Mouse (Mus musculus): ENCODE results near the gene Matn3. TPM values are rescaled to one million over a fixed set of nuclear protein-coding genes. Genes with fewer than 3 reads are reported as not detected.
"Not testable (repeated sequence)": the region's sequence is repeated elsewhere in the genome, so short reads cannot be mapped to it uniquely, and the experiment has no call there.

Matn3 gene
- polyA plus RNA-seq, 1 experiment from 2014 or later: 0.27 TPM

DNA sequence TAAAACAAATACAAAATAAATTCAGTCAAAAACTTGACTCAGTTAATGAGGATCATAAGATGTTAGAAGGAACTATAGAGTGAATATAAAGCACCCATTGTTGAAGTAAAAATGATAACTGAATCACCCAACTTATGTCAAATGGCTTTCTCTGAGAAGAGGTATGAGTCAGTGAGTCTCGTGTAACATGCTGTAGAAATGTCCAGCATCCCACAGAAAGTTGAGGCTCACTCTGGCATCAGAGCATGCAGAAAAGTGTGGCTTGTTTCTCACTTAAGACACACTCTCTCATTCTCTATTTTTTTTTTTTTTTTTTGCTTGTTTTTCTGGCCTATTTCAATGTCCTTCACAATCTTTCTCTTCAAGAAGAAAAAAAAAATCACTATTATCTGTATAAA is 26.7 kb upstream of the Matn3 start:
- H3K27ac ChIP-seq: peak overlapping the region; percentile 99
- peak overlapping the region; percentile 54 for H3K4me2 ChIP-seq
- H3K4me3 ChIP-seq (replicated peaks): peak overlapping the region; percentile 76
- H3K4me1 ChIP-seq: peaks cover 37% of the 10 kb centered on the region
- H3K36me3 ChIP-seq: peaks cover 10% of the 10 kb centered on the region; the same call in 1 of the 2 replicates
- no peaks in the 10 kb centered on the region for H3K9me3 ChIP-seq (replicated peaks)
- 11% methylated on average over 1 of the region's 1 CpGs for WGBS
- no peak for ATAC-seq (replicated peaks; ENCODE audit: low FRiP score)
- no peaks in the 10 kb centered on the region for H3K27me3 ChIP-seq
- peak overlapping the region; percentile 86 for H3K9ac ChIP-seq

DNA sequence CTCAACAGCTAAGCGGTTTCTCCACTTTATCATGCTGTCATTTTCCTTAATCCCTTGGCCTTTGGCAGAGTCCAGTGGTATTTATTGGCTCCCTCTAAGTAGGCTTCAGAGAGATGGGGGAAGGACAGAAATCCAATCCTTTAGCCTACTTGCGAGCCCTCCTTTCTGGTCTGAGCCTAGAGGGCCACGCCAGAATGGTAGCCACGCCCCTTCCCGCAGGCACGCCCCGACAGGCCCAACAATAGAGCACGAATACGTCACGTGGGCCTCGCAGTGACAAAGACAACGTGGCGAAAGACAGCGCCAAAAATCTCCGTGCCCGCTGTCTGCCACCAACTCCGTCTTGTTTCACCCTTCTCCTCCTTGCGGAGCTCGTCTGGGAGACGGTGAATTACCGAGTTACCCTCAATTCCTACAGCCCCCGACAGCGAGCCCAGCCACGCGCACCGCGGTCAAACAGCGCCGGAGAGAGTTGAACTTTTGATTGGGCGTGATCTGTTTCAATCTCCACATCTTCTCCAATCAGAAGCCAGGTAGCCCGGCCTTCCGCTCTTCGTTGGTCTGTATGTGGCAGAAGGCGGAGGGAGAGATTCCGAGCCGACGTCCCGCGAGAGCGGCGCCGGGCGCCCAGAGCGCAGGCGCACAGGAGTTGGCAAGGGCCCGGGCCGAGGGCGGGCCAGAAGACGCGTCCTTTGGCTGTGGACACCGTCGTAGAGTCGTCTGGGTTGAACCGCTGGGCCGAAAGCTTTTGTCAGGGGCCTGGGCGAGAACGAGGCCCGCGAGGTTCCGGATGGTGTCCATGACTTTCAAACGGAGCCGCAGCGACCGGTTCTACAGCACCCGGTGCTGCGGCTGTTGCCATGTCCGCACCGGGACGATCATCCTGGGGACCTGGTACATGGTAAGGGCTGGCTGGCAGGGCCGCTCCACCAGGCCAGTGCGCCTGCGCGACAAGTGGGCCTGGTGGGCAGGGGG is 26.0 kb upstream of the Matn3 start, which contains the start of gene Laptm4a:
TSS of gene Laptm4a (plus strand) at position 271 of the 975 bp plus-strand sequence.
- WGBS: under 1% methylated on average over 73 of the region's 73 CpGs
- ATAC-seq (replicated peaks; ENCODE audit: low FRiP score): peak; percentile 99

DNA sequence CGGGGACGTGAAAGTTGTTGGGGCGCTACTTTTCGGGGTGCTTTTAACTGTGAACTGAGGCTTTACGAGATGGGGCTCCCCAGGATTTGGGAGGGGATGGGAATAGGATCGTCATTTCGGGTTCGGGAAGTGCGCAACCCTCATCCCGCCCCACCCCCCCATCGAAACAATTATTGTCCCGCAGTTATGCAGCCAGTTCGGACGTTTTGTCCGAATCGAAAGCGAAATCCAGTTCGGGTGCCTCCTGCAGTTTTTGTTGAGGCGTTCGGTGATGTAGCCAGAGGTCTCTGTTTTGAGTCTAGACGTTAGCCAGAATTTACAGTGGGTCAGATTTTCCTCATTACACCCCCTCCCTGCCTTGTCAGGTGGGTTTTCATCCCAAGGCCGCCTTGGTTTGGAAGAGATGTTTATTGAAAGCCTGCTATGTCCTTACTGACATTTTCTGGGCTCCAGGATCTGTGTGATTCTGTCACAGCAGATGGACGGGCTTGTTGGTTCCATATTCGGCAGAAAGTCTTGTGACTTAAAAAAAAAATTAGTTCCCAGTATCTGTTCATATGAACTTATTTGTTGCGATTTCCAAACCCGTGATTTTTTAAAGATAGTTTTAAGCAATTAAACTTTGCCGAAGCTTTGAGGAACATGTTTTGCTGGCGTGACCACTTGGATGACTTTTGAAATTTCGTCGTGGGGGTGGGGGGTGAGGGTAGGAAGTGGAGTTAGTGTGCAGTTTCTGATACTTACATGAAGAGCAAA is 25.2 kb upstream of the Matn3 start:
- Histone ChIP-seq H3K36me3 (peaks cover 14% of the 10 kb centered on the region; the same call in 1 of the 2 replicates), H3K27ac (peak overlapping the region; percentile 99), H3K4me2 (peak overlapping the region; percentile 69), H3K9ac (peak overlapping the region; percentile 86), H3K27me3 (no peaks in the 10 kb centered on the region), H3K9me3 (replicated peaks) (no peaks in the 10 kb centered on the region), H3K4me3 (replicated peaks) (peak overlapping the region; percentile 76), H3K4me1 (peaks cover 40% of the 10 kb centered on the region)
- no peak for ATAC-seq (replicated peaks; ENCODE audit: low FRiP score)
- 1% methylated on average over 30 of the region's 30 CpGs for WGBS

More for the DNA sequence above, 26.0 kb upstream of the Matn3 start, which contains the start of gene Laptm4a:
- peak within 1 kb of the TSS; percentile 99 for H3K27ac ChIP-seq
- H3K9ac ChIP-seq: peak within 1 kb of the TSS; percentile 86
- peak within 1 kb of the TSS; percentile 69 for H3K4me2 ChIP-seq
- H3K9me3 ChIP-seq (replicated peaks): no peaks in the 10 kb centered on the region
- H3K4me1 ChIP-seq: peaks cover 35% of the 10 kb centered on the region
- H3K36me3 ChIP-seq: peaks cover 14% of the 10 kb centered on the region; the same call in 1 of the 2 replicates
- peak within 1 kb of the TSS; percentile 76 for H3K4me3 ChIP-seq (replicated peaks)
- H3K27me3 ChIP-seq: no peaks in the 10 kb centered on the region

GRCm38 (mm10) chr12:8923125-8923410 is 24.7 kb upstream of the Matn3 start:
- Histone ChIP-seq H3K9ac (peak overlapping the region; percentile 86), H3K9me3 (replicated peaks) (no peaks in the 10 kb centered on the region), H3K27ac (0 out of 2 replicates have a peak overlapping the region, but pooled peaks have one; percentile 99), H3K4me2 (peak overlapping the region; percentile 69), H3K4me1 (peaks cover 45% of the 10 kb centered on the region), H3K4me3 (replicated peaks) (peak overlapping the region; percentile 76), H3K36me3 (peaks cover 14% of the 10 kb centered on the region; the same call in 1 of the 2 replicates), H3K27me3 (no peaks in the 10 kb centered on the region)
- no peak for ATAC-seq (replicated peaks; ENCODE audit: low FRiP score)
- WGBS: 24% methylated on average over 5 of the region's 5 CpGs

DNA sequence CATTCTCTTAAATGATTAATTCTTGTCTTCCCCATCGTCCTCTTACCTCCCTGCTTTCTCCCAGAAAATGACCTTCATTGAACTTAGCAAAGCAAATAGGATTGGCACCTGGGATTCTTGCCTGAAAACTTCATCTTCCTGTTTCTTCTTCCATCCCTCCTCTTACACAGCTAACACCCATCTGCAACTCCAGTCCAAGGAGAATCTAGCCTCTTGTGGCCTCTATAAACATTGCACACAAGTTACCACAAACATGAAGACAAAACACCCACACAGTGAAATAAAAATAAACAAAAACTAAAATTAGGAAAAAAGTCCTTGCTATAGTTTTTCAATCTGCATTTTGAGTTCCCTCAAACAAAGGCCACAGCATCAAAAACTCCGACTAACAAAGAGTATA is 24.1 kb upstream of the Matn3 start:
- ATAC-seq (replicated peaks; ENCODE audit: low FRiP score): no peak
- 38% methylated on average over 2 of the region's 2 CpGs for WGBS
- H3K9me3 ChIP-seq (replicated peaks): no peaks in the 10 kb centered on the region
- peaks cover 14% of the 10 kb centered on the region; the same call in 1 of the 2 replicates for H3K36me3 ChIP-seq
- peak overlapping the region; percentile 76 for H3K4me3 ChIP-seq (replicated peaks)
- no peaks in the 10 kb centered on the region for H3K27me3 ChIP-seq
- H3K27ac ChIP-seq: no peak overlapping the region
- H3K4me1 ChIP-seq: peaks cover 48% of the 10 kb centered on the region
- peak overlapping the region; percentile 86 for H3K9ac ChIP-seq
- peak overlapping the region; percentile 69 for H3K4me2 ChIP-seq

- Histone ChIP-seq H3K4me2 (no peak overlapping the region), H3K4me3 (replicated peaks) (no peak overlapping the region), H3K27ac (no peak overlapping the region), H3K9ac (no peak overlapping the region), H3K27me3 (no peaks in the 10 kb centered on the region), H3K9me3 (replicated peaks) (no peaks in the 10 kb centered on the region), H3K4me1 (peaks cover 59% of the 10 kb centered on the region), H3K36me3 (peaks cover 27% of the 10 kb centered on the region)
- no peak for ATAC-seq (replicated peaks; ENCODE audit: low FRiP score)
- WGBS: 91% methylated on average over 3 of the region's 3 CpGs
Measured at GRCm38 (mm10) chr12:8927652-8928051, 20.1 kb upstream of the Matn3 start.

- ATAC-seq (replicated peaks; ENCODE audit: low FRiP score): no peak
- H3K9ac ChIP-seq: no peak overlapping the region
- no peak overlapping the region for H3K4me2 ChIP-seq
- peaks cover 34% of the 10 kb centered on the region for H3K36me3 ChIP-seq
- peaks cover 53% of the 10 kb centered on the region for H3K4me1 ChIP-seq
- H3K27ac ChIP-seq: no peak overlapping the region
- H3K27me3 ChIP-seq: no peaks in the 10 kb centered on the region
- WGBS: 82% methylated on average over 4 of the region's 4 CpGs
- no peak overlapping the region for H3K4me3 ChIP-seq (replicated peaks)
- H3K9me3 ChIP-seq (replicated peaks): no peaks in the 10 kb centered on the region
Measured at GRCm38 (mm10) chr12:8928766-8929165, 19.0 kb upstream of the Matn3 start.

DNA sequence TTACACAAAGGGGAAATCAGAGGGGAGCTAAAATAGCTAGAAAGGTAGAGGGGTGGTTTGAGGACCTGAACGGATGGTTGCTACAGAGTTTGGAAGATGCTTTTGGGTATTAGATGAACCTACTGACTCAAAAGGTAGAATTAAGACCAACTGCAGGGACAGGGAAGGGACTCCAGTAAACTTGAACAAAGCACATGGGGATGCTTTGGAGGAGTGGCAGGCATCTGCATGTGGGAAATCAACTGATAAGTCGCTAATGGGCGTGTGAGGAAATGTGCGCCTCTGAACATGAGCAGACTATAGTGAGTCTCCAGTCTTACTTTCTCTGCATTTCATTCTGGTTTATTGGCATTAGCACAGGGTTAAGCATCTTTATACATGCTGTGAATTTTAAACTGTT is 16.6 kb upstream of the Matn3 start:
- Histone ChIP-seq H3K9me3 (replicated peaks) (no peaks in the 10 kb centered on the region), H3K4me3 (replicated peaks) (no peak overlapping the region), H3K4me2 (no peak overlapping the region), H3K9ac (no peak overlapping the region), H3K27me3 (no peaks in the 10 kb centered on the region), H3K36me3 (peaks cover 42% of the 10 kb centered on the region), H3K4me1 (peaks cover 54% of the 10 kb centered on the region), H3K27ac (no peak overlapping the region)
- WGBS: 87% methylated on average over 4 of the region's 4 CpGs
- no peak for ATAC-seq (replicated peaks; ENCODE audit: low FRiP score)

DNA sequence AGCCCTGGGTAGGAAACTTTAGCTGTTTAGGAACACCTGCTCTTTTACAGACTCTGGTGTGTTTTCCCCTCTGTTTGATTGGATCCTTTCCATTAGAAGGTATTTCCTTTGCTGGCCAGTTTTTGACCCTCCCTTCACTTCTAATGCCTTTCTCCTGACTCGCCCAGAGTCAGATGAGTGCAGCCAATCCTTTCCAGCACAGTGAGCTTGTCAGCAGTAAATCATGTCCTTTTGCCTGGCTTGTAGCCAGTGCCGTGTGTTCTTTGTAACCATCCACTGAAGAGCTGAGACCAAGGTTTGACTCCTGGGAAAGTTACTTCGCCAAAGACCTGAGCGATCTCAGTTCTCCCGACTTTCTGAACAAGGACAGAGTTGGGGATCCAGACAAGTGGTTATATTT is 12.4 kb upstream of the Matn3 start:
- Histone ChIP-seq H3K4me2 (no peak overlapping the region), H3K9ac (no peak overlapping the region), H3K27ac (peak overlapping the region; percentile 19; the same call in 1 of the 2 replicates), H3K27me3 (no peaks in the 10 kb centered on the region), H3K4me3 (replicated peaks) (no peak overlapping the region), H3K36me3 (peaks cover 75% of the 10 kb centered on the region), H3K9me3 (replicated peaks) (no peaks in the 10 kb centered on the region), H3K4me1 (peaks cover 24% of the 10 kb centered on the region)
- 36% methylated on average over 5 of the region's 5 CpGs for WGBS
- ATAC-seq (replicated peaks; ENCODE audit: low FRiP score): peak; percentile 90

- Histone ChIP-seq H3K4me1 (peaks cover 21% of the 10 kb centered on the region), H3K36me3 (peaks cover 73% of the 10 kb centered on the region)
- H3K27ac ChIP-seq; H3K27me3 ChIP-seq; ATAC-seq (replicated peaks; ENCODE audit: low FRiP score); H3K4me3 ChIP-seq (replicated peaks); H3K4me2 ChIP-seq; H3K9ac ChIP-seq; H3K9me3 ChIP-seq (replicated peaks): not testable (repeated sequence)
- WGBS: 76% methylated on average over 4 of the region's 4 CpGs
Measured at GRCm38 (mm10) chr12:8936210-8936609, 11.5 kb upstream of the Matn3 start.

GRCm38 (mm10) chr12:8939490-8939889 is 8.2 kb upstream of the Matn3 start:
- no peak for ATAC-seq (replicated peaks; ENCODE audit: low FRiP score)
- Histone ChIP-seq H3K27ac (no peak overlapping the region), H3K36me3 (peaks cover 52% of the 10 kb centered on the region), H3K4me1 (peaks cover 11% of the 10 kb centered on the region; the same call in 1 of the 2 replicates), H3K27me3 (no peaks in the 10 kb centered on the region), H3K9me3 (replicated peaks) (no peaks in the 10 kb centered on the region), H3K4me3 (replicated peaks) (no peak overlapping the region), H3K9ac (no peak overlapping the region), H3K4me2 (no peak overlapping the region)
- 88% methylated on average over 4 of the region's 4 CpGs for WGBS

Data from kidney, embryonic 15.5 days (tissue).